Mouse (Mus musculus) lung, adult 18-20 months (tissue): ENCODE results near the gene Mrps12.

Source experiments
- DNase-seq, 2 experiments: peaks; one replicate each; pipeline ENCODE4 v3.0.0; 2022; ENCODE audit warnings: mixed read lengths in 2 of 2

Mrps12 gene

DNA sequence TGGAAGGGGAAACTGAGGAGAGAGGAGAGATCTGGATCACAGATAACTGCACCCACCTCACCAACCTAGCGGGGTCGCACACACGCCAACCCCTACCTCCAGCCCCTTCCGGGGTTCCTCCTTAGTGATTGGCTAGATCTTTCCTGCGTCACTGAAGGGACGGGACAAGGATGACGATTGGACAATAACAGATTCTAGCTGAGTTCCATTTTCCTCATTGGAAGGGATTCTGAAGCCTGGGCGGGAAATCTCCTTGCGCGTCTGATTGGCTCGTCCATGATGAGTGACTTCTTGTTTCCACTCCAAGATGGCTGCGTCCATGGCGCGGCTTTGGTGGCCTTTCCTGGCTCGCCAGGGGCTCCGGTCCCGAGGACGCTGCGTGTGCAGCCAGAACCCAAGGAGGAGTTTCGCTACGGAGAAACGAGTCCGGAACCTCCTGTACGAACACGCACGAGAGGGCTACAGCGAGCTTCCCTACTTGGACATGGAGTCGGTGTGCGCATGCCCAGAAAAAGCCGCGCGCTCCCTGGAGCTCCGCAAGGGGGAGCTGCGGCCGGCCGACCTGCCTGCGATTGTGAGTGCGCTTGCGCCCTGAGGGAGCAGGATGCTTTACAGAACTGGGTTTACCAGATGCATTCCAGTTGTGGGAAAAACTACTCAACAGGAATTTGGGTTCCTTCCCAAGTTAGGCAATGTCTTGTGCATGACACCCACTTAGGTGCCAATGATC, at the start of gene Mrps12, which contains the start of gene Sars2:
Gene Mrps12, minus strand, starts transcription at position 112 of the 730 bp plus-strand sequence.
Gene Sars2, plus strand, starts transcription at position 284 of the 730 bp plus-strand sequence.
- DNase-seq = peak; percentile 96 to 97

DNA sequence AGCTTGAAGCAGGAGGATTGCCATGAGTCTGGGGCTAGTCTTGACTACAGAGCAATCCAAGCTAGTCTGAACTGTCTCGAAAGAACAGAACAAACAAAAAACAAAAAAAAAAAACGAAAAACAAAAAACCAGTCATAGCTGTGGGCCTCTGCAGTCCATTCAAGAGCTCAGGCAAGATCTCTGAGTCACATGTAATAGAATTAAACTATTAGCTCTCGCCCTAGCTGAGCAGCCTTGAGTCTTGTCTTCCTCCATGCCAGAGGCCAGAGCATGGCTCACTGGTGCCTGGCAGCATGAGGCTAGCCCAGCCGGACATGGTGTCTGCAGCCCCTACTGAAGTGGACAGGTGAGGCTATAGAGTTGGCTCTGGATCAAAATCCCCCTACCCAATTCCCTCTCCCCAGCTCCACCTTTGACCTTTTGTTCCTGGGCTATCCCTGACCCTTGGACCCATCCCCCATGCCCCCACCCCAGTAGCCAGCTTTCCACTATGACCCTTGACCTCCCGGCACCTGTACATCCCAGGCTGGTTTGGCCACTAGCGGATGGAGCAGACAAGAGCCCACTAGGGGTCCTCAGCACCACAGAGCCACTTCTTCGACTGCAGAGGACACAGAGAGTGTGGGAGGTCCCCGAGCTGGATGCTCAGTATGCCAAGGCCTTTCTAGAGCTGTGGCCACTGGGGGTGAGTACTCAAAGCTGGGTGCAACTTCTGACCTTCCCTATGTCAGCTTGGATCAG, 48.6 kb upstream of the Mrps12 start:
- DNase-seq = no peak

- no peak for DNase-seq
Measured at GRCm38 (mm10) chr7:28789235-28789634, 47.6 kb upstream of the Mrps12 start.

DNA sequence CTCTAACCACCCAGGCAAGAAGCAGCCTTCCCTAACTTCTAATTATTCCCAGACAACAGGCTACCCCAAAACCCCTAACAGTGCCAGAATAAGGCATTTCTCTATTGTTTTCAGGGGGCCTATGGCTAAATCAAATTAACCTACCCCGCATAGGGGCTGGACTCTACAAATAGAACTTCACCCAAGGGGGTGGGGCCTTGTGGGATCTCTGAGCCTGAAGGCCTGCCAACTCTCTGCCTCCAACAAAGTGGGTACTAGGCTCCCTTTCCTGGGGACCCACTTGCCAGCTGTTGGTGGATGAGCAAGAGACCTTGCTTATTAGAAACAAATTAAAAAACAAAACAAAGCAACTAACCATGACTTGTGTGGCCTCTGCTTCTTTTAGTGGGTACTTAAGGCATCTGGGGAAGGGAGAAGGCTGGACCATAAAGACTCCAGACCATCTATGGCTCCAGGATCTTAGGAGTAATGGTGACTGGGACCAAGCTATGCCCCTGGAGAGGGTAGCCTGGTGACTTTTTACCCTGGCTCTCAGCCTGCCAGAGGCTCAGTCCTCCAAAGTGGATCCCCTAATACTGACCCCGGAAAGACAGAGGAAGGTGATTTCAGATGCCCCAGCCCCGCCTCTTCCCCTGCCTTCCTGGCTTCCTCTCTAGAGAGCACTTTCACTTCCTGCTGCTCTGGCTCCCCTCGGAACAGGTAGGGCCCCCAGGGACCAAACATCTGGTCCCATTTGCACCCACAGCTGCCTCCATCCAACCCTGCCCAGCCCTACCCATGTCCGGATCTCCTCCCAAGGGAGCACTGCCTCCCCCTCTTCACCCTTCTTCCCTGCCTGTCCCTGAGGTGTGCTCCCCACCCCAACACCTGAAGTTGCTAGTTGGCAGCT, 46.9 kb upstream of the Mrps12 start, which contains the start of gene Rinl:
Gene Rinl, plus strand, starts transcription at position 663 of the 889 bp plus-strand sequence.
- peak in 1 of 2 experiments; percentile 58 for DNase-seq

- no peak for DNase-seq
Measured at GRCm38 (mm10) chr7:28787884-28788283, 46.3 kb upstream of the Mrps12 start.

DNA sequence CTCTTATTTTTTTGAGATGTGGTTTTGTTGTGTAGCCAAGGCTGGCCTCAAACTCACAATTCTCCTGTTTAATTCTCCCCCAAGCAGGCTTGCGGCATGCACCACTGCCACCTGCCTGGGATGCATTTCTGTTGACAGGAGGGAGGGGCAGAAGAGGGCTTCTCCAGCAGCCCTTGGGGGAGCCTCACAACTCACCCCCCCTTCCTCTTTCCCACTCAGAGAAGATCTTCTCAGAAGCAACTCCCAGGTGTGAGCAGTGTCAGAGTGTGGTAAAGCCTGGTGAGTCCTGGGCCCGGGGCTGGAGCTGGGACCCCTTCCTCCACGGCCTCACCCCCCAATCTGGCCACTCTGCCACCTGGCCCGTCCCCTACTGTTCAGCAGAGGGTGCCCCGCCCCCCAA, 43.5 kb upstream of the Mrps12 start:
- no peak for DNase-seq

DNA sequence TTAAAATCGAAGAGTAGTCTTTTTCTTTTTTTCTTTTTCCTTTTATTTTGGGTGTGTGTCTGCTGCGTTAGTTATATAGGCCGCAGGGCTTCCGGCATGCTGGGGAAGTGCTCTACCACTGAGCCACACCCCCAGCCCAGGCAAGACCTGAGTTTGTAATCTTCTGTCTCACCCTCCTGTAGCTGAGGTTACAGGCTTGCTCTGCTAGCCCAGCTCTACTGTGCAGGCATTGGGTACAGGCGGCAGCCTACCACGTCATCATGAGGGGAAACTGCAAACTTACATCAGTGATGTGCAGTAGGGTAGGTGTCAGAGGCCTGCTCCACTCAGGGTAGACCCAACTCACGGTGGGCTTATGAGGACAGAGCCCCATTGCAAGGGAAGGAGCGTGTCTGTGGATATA, 39.6 kb upstream of the Mrps12 start:
- peak in 1 of 2 experiments; percentile 38 for DNase-seq

DNA sequence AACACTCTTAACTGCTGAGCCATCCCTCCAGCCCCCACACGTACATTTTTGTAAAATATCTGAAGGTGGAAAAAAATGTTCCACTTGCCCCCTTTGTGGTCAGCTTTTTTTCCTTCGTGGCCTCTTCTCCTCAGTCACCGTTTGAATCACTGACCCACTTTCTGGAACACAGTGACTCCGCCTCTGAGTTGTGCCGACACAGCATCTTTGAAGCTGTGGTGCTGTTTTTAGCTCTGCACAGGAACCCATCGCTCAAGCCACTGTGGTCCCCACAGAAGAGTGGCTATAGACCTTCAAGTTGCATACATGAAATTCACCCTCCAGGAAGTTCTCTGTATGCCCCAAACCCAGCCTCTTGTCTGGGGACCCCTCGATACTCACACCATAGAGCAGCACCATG, 39.2 kb upstream of the Mrps12 start:
- DNase-seq = peak in 1 of 2 experiments; percentile 33

DNA sequence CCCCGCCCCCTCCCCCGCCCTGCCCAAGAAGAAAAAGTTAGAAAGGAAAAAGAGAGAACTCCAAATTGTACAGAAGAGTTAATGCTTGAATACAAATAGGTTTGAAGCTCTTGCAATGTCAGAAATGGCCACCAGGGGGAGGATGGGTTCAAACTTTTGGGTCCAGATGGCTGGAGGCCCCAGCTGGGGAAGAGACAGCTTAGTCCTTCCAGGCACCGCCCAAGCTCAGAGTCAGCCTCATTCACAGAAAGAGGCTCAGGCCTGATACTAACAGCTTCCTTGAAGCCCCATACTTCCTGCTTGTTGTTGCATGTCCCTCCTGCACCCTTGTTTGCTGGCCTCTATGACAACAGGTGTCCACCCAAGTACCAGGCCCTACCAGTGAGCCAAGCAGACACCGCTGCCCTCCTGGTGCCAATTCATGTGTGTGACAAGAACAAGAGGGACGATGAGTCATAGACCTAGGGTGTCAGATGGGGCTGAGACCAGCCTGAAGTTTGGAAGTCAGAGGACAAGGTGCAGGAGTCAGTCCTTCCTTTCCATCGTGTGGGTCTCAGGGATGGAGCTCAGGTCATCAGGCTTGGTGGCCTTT, 38.5 kb upstream of the Mrps12 start:
- DNase-seq = peak; percentile 82 to 87

- no peak for DNase-seq
Measured at GRCm38 (mm10) chr7:28778825-28779224, 37.2 kb upstream of the Mrps12 start.

- DNase-seq = no peak
Measured at GRCm38 (mm10) chr7:28775129-28775528, 33.5 kb upstream of the Mrps12 start.

GRCm38 (mm10) chr7:28774164-28774563, 32.5 kb upstream of the Mrps12 start:
- DNase-seq = no peak

GRCm38 (mm10) chr7:28773163-28773562, 31.5 kb upstream of the Mrps12 start:
- no peak for DNase-seq

DNA sequence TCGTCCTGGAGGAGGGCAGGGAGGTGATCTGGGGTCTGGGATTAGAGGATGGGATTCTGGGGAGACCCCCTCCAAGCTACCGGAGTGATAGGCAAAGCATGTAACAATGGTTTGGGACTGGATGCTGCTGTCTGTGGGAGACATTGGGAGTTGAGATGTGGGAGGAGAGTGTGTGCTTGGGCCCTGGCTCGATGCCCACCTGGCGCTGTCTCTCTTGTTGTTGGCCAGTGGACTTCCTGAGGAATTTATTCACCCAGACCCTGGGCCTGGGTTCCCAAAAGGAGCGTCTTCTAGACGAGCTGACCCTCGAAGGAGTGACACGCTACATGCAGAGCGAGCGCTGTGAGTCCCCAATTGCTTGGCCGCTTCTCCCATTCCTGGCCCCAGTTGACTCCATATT, 30.2 kb upstream of the Mrps12 start:
- no peak for DNase-seq

GRCm38 (mm10) chr7:28770309-28770708, 28.7 kb upstream of the Mrps12 start:
- DNase-seq = no peak

- DNase-seq = no peak
Measured at GRCm38 (mm10) chr7:28769414-28769958, 27.9 kb upstream of the Mrps12 start.

- no peak for DNase-seq
Measured at GRCm38 (mm10) chr7:28767462-28767965, 25.9 kb upstream of the Mrps12 start, which contains the start of gene Nfkbib. TSS of gene Nfkbib (minus strand) at chr7:28767512.

DNA sequence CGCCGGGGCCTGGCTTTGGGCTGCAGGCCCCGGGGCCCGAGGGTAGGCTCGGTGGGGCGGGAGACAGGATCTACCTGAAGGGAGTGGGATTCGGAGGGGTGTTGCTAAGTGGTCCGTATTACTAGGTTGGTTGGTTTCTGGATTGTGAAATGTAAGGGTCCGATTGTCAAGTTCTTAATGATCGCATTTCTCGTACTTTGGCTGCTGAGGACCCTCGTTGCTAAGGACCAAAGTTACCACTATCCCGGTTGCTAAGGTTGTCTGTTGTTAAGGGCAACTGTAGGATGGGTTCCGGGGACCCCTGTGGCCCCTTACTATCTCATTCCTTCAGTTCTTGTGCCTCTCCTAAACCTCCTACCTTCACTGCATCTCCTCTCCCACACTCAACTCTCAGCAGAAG, 25.3 kb upstream of the Mrps12 start:
- no peak for DNase-seq

GRCm38 (mm10) chr7:28766173-28766879, 24.7 kb upstream of the Mrps12 start, which contains the start of gene Sirt2:
TSS of gene Sirt2 (plus strand) at chr7:28766735.
- DNase-seq = peak; percentile 99

DNA sequence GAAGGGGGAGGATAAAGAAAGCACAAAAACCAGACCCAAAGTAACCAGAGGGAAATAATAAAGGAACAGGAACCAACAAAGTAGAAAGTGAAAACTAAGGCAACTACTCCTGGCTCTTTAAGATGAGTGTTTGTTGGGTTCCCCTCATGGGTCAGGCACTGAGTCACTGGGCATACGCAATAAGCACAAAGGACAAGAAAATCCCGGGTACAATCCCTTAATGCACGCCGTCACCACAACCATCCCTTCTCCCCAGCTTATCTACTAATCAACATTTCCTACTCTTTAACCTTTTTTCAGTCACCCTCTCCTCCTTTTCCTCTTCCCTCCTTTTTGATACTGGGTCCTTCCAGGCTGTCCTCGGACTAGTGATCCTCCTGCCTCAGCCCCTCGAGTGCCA, 23.6 kb upstream of the Mrps12 start:
- DNase-seq = no peak

- DNase-seq = no peak
Measured at GRCm38 (mm10) chr7:28761907-28762306, 20.3 kb upstream of the Mrps12 start.
